Mouse (Mus musculus) limb, embryonic 11.5 days (tissue): ENCODE measurements around the gene Gm20403. TPM values are rescaled to one million over a fixed set of nuclear protein-coding genes. Genes with fewer than 3 reads are reported as not detected.

ENCODE experiments used
- ATAC-seq: fragments of 200-750 bp; cut with Nextera tagmentation; 2 replicates; pipeline ENCODE4 v1.8.0; 2017; ENCODE audit warnings: low read depth; ENCODE audit not compliant: insufficient number of reproducible peaks, low FRiP score, low TSS enrichment
- DNase-seq: peaks from one replicate; pipeline ENCODE4 v3.0.0-alpha.2; 2015; ENCODE audit warnings: low spot score
- H3K27ac ChIP-seq: fragments of 300-500 bp; sonication (generic); replicated peaks from 2 replicates; pipeline ENCODE4 v1.5.1; 2014; ENCODE audit warnings: low read depth, mild to moderate bottlenecking, low read length
- H3K27me3 ChIP-seq: fragments of 300-500 bp; sonication (generic); 2 replicates; pipeline ENCODE4 v1.6.1; 2014; ENCODE audit warnings: mild to moderate bottlenecking, low read length, mixed read lengths; ENCODE audit not compliant: control insufficient read depth, insufficient read depth
- H3K36me3 ChIP-seq: fragments of 300-500 bp; sonication (generic); 2 replicates; pipeline ENCODE4 v1.6.1; 2014; ENCODE audit warnings: mild to moderate bottlenecking, low read length, moderate library complexity, mixed read lengths; ENCODE audit not compliant: control insufficient read depth, insufficient read depth
- H3K4me1 ChIP-seq: fragments of 300-500 bp; sonication (generic); 2 replicates; pipeline ENCODE4 v1.6.1; 2014; ENCODE audit warnings: low read length, mixed read lengths; ENCODE audit not compliant: control insufficient read depth, insufficient read depth
- H3K4me2 ChIP-seq: fragments of 300-500 bp; sonication (generic); 2 replicates; pipeline ENCODE4 v1.6.1; 2014; ENCODE audit warnings: low read depth, mild to moderate bottlenecking, moderate library complexity; ENCODE audit not compliant: severe bottlenecking
- H3K4me3 ChIP-seq: fragments of 300-500 bp; sonication (generic); 2 replicates; pipeline ENCODE4 v1.5.1; 2014; ENCODE audit warnings: low read depth, low read length
- H3K9ac ChIP-seq: fragments of 300-500 bp; sonication (generic); 2 replicates; pipeline ENCODE4 v1.6.1; 2014; ENCODE audit warnings: mild to moderate bottlenecking, low read length
- H3K9me3 ChIP-seq: fragments of 300-500 bp; sonication (generic); 2 replicates; pipeline ENCODE4 v1.6.1; 2016; ENCODE audit warnings: low read length; ENCODE audit not compliant: control insufficient read depth
- WGBS: fragments of 180-500 bp; shearing (Covaris S2); extraction: QIAGEN DNeasy Blood & Tissue Kit; methylation state at CpG from one replicate; pipeline ENCODE4 v1.1.7; 2014; 5-methylcytosine and 5-hydroxymethylcytosine counted together
- polyA plus RNA-seq: library from polyadenylated mRNA; unstranded; fragments of >200 nt; fragmentation: Nextera tagmentation; extraction: Ambion mirVana; gene quantifications from 2 replicates; pipeline ENCODE4 v1.2.1, GENCODE M21; 2014

The Gm20403 gene
- not detected in 2 replicates for polyA plus RNA-seq

DNA sequence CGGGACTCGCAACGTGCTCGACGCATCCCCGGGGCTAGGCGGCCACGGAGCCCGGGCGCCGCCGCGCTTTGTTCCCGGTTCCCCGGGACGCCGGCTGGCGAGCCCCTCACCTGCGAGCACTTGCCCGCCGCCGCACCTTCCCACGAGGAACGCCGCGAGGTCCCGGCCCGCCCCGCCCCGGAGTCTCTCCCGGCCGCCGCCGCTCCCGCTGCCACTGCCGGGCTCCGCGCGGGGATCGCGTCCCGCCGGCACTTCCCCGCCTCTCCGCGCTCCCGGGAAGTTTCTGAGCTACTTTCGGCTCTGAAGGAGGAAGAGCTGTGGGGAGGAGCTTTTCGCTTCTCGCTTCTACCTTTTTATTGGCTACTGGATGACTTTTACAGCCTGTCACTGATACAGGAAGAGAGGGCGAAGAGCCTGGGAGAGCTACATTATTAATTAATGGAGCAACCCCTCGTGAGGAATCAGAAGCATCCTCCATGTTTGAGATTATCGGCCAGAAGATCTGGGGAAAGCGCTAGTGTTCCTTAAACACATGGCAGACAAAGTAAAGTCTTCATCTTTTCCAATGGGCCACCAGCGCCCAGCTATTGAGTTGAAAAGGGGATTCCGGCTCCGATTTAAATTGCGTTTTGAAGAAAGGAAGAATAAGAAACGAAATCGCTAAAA, at the start of gene Gm20403:
Gene Gm20403, minus strand, starts transcription at position 478 of the 666 bp plus-strand sequence.
- under 1% methylated on average over 60 of the region's 60 CpGs for WGBS
- no peaks in the 10 kb centered on the region for H3K4me1 ChIP-seq
- DNase-seq (peak; percentile 76), ATAC-seq (no peak; the same call in 1 of the 2 replicates)
- peak within 1 kb of the TSS; percentile 91 for H3K9ac ChIP-seq
- peak within 1 kb of the TSS; percentile 85 for H3K4me3 ChIP-seq
- no peaks in the 10 kb centered on the region for H3K27me3 ChIP-seq
- peak within 1 kb of the TSS; percentile 84 for H3K27ac ChIP-seq
- H3K36me3 ChIP-seq = peaks cover 3% of the 10 kb centered on the region; the same call in 1 of the 2 replicates
- no peaks in the 10 kb centered on the region for H3K9me3 ChIP-seq
- peak within 1 kb of the TSS; percentile 86 for H3K4me2 ChIP-seq

- H3K4me1 ChIP-seq = no peaks in the 10 kb centered on the region
- no peak overlapping the region for H3K4me2 ChIP-seq
- DNase-seq (no peak), ATAC-seq (no peak)
- H3K4me3 ChIP-seq = no peak overlapping the region
- no peaks in the 10 kb centered on the region for H3K27me3 ChIP-seq
- no peak overlapping the region for H3K9ac ChIP-seq
- no peak overlapping the region for H3K27ac ChIP-seq
- no peaks in the 10 kb centered on the region for H3K9me3 ChIP-seq
- H3K36me3 ChIP-seq = no peaks in the 10 kb centered on the region
- 31% methylated on average over 3 of the region's 3 CpGs for WGBS
Measured at GRCm38 (mm10) chr12:55027088-55027487, 40.8 kb upstream of the Gm20403 start.

DNA sequence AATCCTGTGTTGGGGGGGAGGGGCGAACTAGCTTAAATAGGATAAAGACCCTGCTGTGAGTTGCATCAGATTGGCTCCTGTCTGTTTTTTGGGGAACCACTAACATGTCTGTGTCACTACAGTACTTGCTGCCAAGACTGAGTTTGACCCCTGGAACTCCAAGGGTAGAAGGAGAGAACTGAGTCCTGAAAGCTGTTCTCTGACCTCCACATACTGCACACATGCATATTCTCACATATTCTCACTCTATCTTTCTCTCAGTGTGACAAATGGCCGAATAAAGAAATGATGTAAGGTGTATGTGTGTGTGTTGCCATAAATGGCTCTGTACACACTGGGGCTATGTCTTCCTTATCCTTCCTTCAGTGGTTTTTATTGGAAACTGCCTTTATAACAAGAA, 37.0 kb upstream of the Gm20403 start:
- WGBS = 83% methylated on average over 2 of the region's 2 CpGs
- H3K4me3 ChIP-seq = no peak overlapping the region
- no peaks in the 10 kb centered on the region for H3K9me3 ChIP-seq
- no peak for ATAC-seq
- no peak overlapping the region for H3K4me2 ChIP-seq
- no peak overlapping the region for H3K27ac ChIP-seq
- H3K4me1 ChIP-seq = no peaks in the 10 kb centered on the region
- H3K9ac ChIP-seq = no peak overlapping the region
- H3K27me3 ChIP-seq = no peaks in the 10 kb centered on the region
- no peaks in the 10 kb centered on the region for H3K36me3 ChIP-seq
- DNase-seq = no peak

DNA sequence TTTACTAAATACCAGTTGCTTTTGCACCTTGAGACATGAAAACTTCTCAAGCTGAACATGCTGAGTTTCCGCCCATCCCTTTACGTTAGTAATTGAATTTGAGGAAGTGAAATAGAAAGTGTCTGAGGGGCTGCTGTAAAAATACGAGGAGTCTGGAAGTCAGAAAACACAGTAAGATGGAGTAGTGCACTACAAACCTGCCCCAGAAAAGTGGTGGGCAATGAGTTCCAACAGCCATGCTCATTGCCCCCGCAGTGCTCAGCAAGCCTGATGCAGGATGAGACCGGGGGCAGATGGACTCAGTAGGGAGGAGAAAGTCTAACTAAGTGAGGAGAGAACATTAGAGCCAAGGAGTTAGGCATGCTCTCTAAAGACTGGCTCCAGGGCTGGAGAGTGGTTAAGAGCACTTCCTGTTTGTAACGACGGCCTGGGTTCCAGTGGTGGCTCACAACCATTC, 33.1 kb upstream of the Gm20403 start:
- DNase-seq = no peak
- WGBS = 80% methylated on average over 7 of the region's 7 CpGs
- ATAC-seq = no peak
- no peaks in the 10 kb centered on the region for H3K36me3 ChIP-seq
- H3K9ac ChIP-seq = no peak overlapping the region
- H3K4me3 ChIP-seq = no peak overlapping the region
- H3K9me3 ChIP-seq = no peaks in the 10 kb centered on the region
- H3K4me1 ChIP-seq = peaks cover 10% of the 10 kb centered on the region; the same call in 1 of the 2 replicates
- H3K4me2 ChIP-seq = no peak overlapping the region
- H3K27ac ChIP-seq = no peak overlapping the region
- H3K27me3 ChIP-seq = no peaks in the 10 kb centered on the region

- H3K27ac ChIP-seq = no peak overlapping the region
- DNase-seq = no peak
- H3K4me2 ChIP-seq = no peak overlapping the region
Measured at GRCm38 (mm10) chr12:55017119-55017721, 30.9 kb upstream of the Gm20403 start.

GRCm38 (mm10) chr12:55016339-55017118, 30.2 kb upstream of the Gm20403 start:
- Histone ChIP-seq H3K9me3 (no peaks in the 10 kb centered on the region), H3K27ac (no peak overlapping the region), H3K27me3 (no peaks in the 10 kb centered on the region), H3K4me2 (no peak overlapping the region), H3K4me1 (peaks cover 10% of the 10 kb centered on the region; the same call in 1 of the 2 replicates), H3K36me3 (no peaks in the 10 kb centered on the region), H3K4me3 (no peak overlapping the region), H3K9ac (no peak overlapping the region)
- DNase-seq (no peak), ATAC-seq (no peak)
- WGBS = 72% methylated on average over 8 of the region's 8 CpGs

More at GRCm38 (mm10) chr12:55017119-55017721, 30.9 kb upstream of the Gm20403 start:
- no peak overlapping the region for H3K4me3 ChIP-seq
- no peaks in the 10 kb centered on the region for H3K9me3 ChIP-seq
- H3K9ac ChIP-seq = no peak overlapping the region
- no peaks in the 10 kb centered on the region for H3K36me3 ChIP-seq
- H3K4me1 ChIP-seq = peaks cover 10% of the 10 kb centered on the region; the same call in 1 of the 2 replicates
- WGBS = 46% methylated on average over 9 of the region's 9 CpGs
- no peak for ATAC-seq
- no peaks in the 10 kb centered on the region for H3K27me3 ChIP-seq

DNA sequence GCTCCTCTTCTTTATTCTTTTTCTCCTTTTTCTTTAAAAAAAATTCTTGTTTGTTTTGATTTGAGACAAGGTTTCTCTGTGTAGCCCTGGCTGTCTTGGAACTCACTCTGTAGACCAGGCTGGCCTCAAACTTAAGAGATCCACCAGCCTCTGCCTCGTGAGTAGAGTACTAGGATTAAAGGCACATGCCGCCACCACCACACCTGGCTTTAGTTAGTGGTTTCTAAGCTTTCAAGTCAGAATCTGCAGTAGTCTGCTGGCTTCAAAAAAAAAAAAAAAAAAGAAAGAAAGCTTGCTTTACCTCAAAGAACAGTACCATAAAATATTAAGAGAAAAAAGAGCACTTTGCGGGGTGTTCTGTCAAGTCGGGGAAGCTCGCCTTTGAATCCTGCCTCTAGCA, 29.1 kb upstream of the Gm20403 start:
- DNase-seq = peak; percentile 65
- no peak overlapping the region for H3K4me2 ChIP-seq
- ATAC-seq = no peak
- H3K27me3 ChIP-seq = no peaks in the 10 kb centered on the region
- 27% methylated on average over 5 of the region's 5 CpGs for WGBS
- peaks cover 10% of the 10 kb centered on the region; the same call in 1 of the 2 replicates for H3K4me1 ChIP-seq
- H3K36me3 ChIP-seq = no peaks in the 10 kb centered on the region
- H3K4me3 ChIP-seq = no peak overlapping the region
- no peak overlapping the region for H3K27ac ChIP-seq
- no peak overlapping the region for H3K9ac ChIP-seq
- no peaks in the 10 kb centered on the region for H3K9me3 ChIP-seq

DNA sequence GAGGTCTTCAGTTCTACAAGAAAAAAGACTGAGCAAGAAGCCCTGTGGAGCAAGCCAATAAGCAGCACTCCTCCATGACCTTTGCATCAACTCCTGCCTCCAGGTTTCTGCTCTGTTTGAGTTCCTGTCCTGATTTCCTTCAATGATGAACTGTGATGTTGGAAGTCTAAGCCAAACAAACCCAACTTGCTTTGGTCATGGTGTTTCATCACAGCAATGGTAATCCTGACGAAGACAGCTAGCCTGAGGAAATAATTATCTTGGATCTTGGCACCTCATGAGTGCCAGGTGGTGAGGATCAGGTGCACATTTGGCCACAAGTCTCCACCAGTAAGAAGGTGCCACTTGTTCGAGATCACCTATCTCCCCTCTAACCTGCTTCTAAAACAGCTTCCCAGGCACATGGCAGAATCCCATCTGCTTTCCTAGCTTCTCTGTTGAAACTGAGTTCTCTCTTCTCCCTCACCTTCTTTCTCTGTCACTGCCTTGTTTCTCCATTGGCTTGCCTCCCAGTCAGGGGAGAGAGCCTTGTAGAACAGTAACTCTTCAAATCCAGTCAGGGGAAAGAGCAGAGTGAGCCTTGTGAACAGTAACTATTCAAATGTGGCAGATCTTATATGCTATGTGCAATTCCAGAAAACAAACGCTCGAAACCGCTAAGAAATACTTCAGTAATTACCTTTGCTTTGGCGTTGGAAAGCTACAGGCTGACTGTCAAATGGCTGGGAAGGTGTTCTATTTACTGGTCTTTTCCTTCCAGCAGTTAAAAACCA, 27.5 kb upstream of the Gm20403 start, which contains the start of gene Baz1a:
Gene Baz1a, minus strand, starts transcription at position 723 of the 773 bp plus-strand sequence.
- Histone ChIP-seq H3K27ac (no peak within 1 kb of the TSS), H3K9me3 (no peaks in the 10 kb centered on the region), H3K36me3 (no peaks in the 10 kb centered on the region), H3K4me3 (no peak within 1 kb of the TSS), H3K4me1 (peaks cover 10% of the 10 kb centered on the region; the same call in 1 of the 2 replicates), H3K9ac (no peak within 1 kb of the TSS), H3K27me3 (no peaks in the 10 kb centered on the region), H3K4me2 (no peak within 1 kb of the TSS)
- ATAC-seq (no peak), DNase-seq (no peak)
- 82% methylated on average over 6 of the region's 6 CpGs for whole genome bisulfite sequencing
